Mouse (Mus musculus) heart, adult 2 months (tissue): ENCODE results near the gene Ppp6r1. TPM values are rescaled to one million over a fixed set of nuclear protein-coding genes. Genes with fewer than 3 reads are reported as not detected.
A peak's percentile ranks its signal among the peaks of the same experiment; 100 is the strongest.

Experiments
- DNase-seq, 2 experiments: peaks; one replicate each; pipeline ENCODE4 v3.0.0; 2021
- H3K27ac ChIP-seq: fragments of 200-600 bp; 2 replicates; pipeline ENCODE4 v1.8.1; 2022
- H3K27me3 ChIP-seq: fragments of 200-500 bp; 2 replicates; pipeline ENCODE4 v1.6.1; 2012; ENCODE audit warnings: mild to moderate bottlenecking, low read length, inconsistent platforms, mixed read lengths; ENCODE audit not compliant: control insufficient read depth, insufficient read depth
- H3K36me3 ChIP-seq: fragments of 200-500 bp; 2 replicates; pipeline ENCODE4 v1.6.1; 2012; ENCODE audit warnings: low read length, inconsistent platforms; ENCODE audit not compliant: control insufficient read depth, insufficient read depth
- H3K4me1 ChIP-seq: fragments of 200-500 bp; 2 replicates; pipeline ENCODE4 v1.6.1; 2011; ENCODE audit warnings: low read length; ENCODE audit not compliant: control insufficient read depth, insufficient read depth
- H3K4me3 ChIP-seq: fragments of 200-600 bp; 2 replicates; pipeline ENCODE4 v1.8.1; 2022
- H3K79me2 ChIP-seq: fragments of 200-500 bp; replicated peaks from 2 replicates; pipeline ENCODE4 v1.6.1; 2012; ENCODE audit warnings: mild to moderate bottlenecking, inconsistent platforms, low read length, moderate library complexity, mixed read lengths; ENCODE audit not compliant: control insufficient read depth, insufficient read depth
- H3K9ac ChIP-seq: fragments of 200-500 bp; 2 replicates; pipeline ENCODE4 v1.6.1; 2012; ENCODE audit warnings: low read depth, mild to moderate bottlenecking, control low read depth, inconsistent platforms, low read length, mixed read lengths
- CTCF ChIP-seq: fragments of 200-600 bp; IDR thresholded peaks from 2 replicates; pipeline ENCODE4 v1.8.1; 2022; ENCODE audit warnings: antibody characterized with exemption, mild to moderate bottlenecking, moderate library complexity
- EP300 ChIP-seq: fragments of 200-500 bp; IDR thresholded peaks from 2 replicates; pipeline ENCODE4 v1.6.1; 2011; ENCODE audit warnings: low read depth, low read length, control low read depth; ENCODE audit not compliant: insufficient read depth
- POLR2A ChIP-seq: fragments of 200-500 bp; IDR thresholded peaks from 2 replicates; pipeline ENCODE4 v1.6.1; 2011; ENCODE audit warnings: mild to moderate bottlenecking, low read depth, low read length, control low read depth; ENCODE audit not compliant: insufficient read depth
- WGBS: fragments of 180-500 bp; shearing (Covaris S2); methylation state at CpG from one replicate; pipeline ENCODE4 v1.1.7; 2018; 5-methylcytosine and 5-hydroxymethylcytosine counted together
- intact Hi-C: fragments of 180-260 bp; cut with DNase I; formaldehyde crosslinking; loops from one replicate; pipeline ENCODE4 v1.15.1; 2025
- long read RNA-seq: library from polyadenylated mRNA; stranded (forward); transcript quantifications from one replicate; pipeline ENCODE4 v2.0.0, GENCODE M21; 2021
- polyA plus RNA-seq: library from polyadenylated mRNA; depleted of rRNA; stranded (reverse); fragments of >200 nt; gene quantifications from 2 replicates; pipeline ENCODE4 v1.2.3, GENCODE M21; 2012; rRNA removed
- total RNA-seq, 2 experiments: library from RNA; stranded (reverse); gene quantifications; 2 replicates each; pipeline ENCODE4 v1.2.3; 2021

The Ppp6r1 gene
- total RNA-seq (10 to 100 TPM; 67.6 to 71.9 TPM), polyA plus RNA-seq (67.1 and 89.9 TPM in 2 replicates)
- long read RNA-seq, transcript Ppp6r1-201 (24 exons, 3,862 nt), result major isoform, 41 of 61 reads
- long read RNA-seq, partial matches to known transcripts, result 4 of 61 reads
- long read RNA-seq, other reads (novel, unspliced or antisense), result 16 of 61 reads

DNA sequence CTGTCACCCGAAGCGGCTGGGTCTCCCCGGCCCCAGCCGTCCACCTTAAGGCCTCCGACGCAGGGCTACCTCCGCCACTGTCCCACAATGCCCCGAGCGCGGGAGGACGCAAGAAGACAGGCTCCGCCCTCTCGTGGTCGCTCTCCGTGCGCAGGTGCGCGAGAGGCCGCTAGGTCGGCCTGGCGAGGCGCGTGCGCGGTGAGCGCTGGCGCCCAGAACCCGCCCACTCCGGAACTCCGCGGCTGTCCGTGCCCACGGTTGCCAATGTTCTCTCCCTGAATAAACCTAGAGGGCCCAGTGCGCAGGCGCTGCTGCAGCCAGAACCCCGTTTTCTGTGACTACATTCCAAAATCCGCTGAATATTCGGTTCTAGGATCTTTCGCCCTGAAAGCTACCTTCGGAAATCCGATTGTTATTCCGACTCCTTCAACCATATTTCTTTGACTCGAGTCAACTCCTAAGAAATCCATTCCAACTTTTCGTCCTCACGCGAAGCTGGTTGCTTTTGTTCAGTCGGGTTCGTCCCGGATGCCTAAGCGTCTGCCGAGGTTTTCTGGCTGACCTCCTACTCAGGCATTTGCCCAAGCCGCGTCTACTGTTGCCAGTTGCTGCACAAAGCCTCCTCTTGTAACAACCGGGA is at the start of gene Ppp6r1:
TSS of gene Ppp6r1 (minus strand) at position 108 of the 640 bp plus-strand sequence.
- under 1% methylated on average over 54 of the region's 54 CpGs for WGBS
- intact Hi-C loops, result loop anchor here (1.0 to 10.0 kb wide), 6 partner anchors 26 to 1486 kb away; partner anchors contain the start of genes Fiz1, Gm44973, Hspbp1 and Rpl28
- TF ChIP-seq CTCF (peak; percentile 67), POLR2A (peak; percentile 91), EP300 (peak; percentile 54; the same call in 1 of the 2 replicates)

DNA sequence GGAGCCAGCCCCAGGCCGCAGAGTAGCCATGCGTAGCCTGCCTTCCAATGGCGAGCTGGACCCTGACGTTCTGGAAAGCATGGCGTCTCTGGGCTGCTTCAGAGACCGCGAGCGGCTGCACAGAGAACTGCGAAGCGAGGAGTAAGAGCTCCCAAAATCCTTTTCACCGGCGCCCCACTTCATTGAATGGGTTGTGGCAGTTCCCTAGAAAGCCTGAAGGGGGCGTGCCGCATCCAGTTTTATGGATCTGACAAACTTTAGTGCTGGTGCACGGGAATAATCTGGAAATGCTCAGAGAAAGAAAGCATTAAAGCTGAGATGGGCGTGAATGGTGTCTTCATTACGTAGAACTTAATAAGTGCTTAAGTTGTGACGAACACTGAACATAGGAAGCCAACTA is 46.3 kb upstream of the Ppp6r1 start:
- DNase-seq, result peak; percentile 21 to 38
- intact Hi-C loops, result no loop called here
- WGBS, result 50% methylated on average over 18 of the region's 18 CpGs
- Histone ChIP-seq H3K4me3 (no peak overlapping the region), H3K9ac (no peak overlapping the region), H3K27ac (no peak overlapping the region), H3K4me1 (no peaks in the 10 kb centered on the region), H3K36me3 (no peaks in the 10 kb centered on the region), H3K27me3 (no peaks in the 10 kb centered on the region), H3K79me2 (no peaks in the 10 kb centered on the region)
- TF ChIP-seq EP300 (no peak), CTCF (peak; percentile 71), POLR2A (no peak)

More for the DNA sequence above, at the start of gene Ppp6r1:
- Histone ChIP-seq H3K79me2 (peaks cover 4% of the 10 kb centered on the region), H3K4me1 (peaks cover 16% of the 10 kb centered on the region), H3K36me3 (peaks cover 22% of the 10 kb centered on the region), H3K9ac (peak within 1 kb of the TSS; percentile 82), H3K4me3 (peak within 1 kb of the TSS; percentile 91), H3K27ac (peak within 1 kb of the TSS; percentile 98), H3K27me3 (no peaks in the 10 kb centered on the region)
- DNase-seq, result peak; percentile 96 to 99

DNA sequence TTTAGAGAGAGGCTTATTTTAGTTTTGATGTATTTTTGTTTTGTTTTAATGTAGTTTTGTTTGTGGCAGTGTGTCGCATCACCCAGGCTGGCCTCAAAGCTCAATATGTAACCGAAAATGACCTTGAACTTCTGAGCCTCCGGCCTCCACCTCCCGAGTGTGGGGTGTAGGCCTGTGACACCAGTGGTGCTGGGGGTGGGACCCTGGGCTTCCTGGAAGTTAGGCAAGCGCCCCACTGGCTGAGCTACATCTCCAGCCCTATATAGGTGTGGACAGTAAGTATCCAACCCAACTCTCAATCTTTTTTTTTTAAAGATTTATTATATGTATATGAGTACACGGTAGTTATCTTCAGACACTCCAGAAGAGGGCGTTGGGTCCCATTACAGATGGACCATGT is 44.4 kb upstream of the Ppp6r1 start:
- no peak for TF ChIP-seq EP300
- no peak for TF ChIP-seq CTCF
- TF ChIP-seq POLR2A, result no peak
- Histone ChIP-seq H3K27ac (no peak overlapping the region), H3K36me3 (no peaks in the 10 kb centered on the region), H3K79me2 (no peaks in the 10 kb centered on the region), H3K4me1 (no peaks in the 10 kb centered on the region), H3K4me3 (no peak overlapping the region), H3K27me3 (no peaks in the 10 kb centered on the region), H3K9ac (no peak overlapping the region)
- 91% methylated on average over 7 of the region's 7 CpGs for WGBS
- no peak for DNase-seq
- intact Hi-C loops, result no loop called here

DNA sequence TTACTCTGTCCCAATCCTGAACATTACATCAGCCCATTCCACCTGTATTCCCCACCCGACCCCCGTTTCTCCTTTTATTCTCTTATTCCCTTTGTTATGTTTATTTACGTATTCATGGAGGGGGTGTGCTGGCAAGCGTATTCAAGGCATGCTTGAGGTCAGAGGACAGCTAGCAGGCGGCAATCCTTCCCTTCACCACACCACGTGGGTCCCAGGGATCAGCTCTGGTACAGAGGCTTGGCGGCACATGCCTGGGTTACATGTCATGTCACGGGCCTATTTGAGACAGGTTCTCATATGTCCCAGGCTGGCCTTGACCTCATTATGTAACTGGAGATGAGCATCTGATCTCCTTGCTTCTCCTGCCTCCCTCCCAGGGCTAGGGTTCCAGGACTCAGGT is 43.5 kb upstream of the Ppp6r1 start:
- H3K27me3 ChIP-seq, result no peaks in the 10 kb centered on the region
- TF ChIP-seq EP300 (no peak), CTCF (no peak), POLR2A (no peak)
- H3K4me1 ChIP-seq, result no peaks in the 10 kb centered on the region
- no peak for DNase-seq
- H3K9ac ChIP-seq, result no peak overlapping the region
- intact Hi-C loops, result no loop called here
- H3K4me3 ChIP-seq, result no peak overlapping the region
- no peaks in the 10 kb centered on the region for H3K36me3 ChIP-seq
- H3K27ac ChIP-seq, result no peak overlapping the region
- WGBS, result 77% methylated on average over 8 of the region's 8 CpGs
- H3K79me2 ChIP-seq, result no peaks in the 10 kb centered on the region

DNA sequence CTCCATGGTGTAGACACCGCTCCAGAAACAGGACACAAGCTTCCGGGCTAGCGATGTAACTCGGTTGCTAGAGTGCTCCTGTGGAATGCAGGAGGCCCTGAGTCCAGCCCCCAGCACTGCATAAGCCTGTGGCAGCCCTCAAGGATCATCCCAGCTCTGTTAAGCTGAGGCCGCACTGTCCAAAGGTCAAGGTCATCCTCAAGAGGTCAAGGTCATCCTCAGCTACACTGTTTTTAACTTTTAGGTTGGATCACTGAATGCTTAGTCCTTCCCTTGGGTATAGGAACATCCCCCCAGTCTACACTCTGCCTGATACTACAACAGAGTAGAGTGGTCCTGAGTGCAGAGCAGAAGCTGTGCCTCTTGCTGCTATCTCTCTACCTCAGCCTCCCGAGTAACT is 34.2 kb upstream of the Ppp6r1 start:
- Histone ChIP-seq H3K9ac (no peak overlapping the region), H3K27ac (no peak overlapping the region), H3K4me3 (no peak overlapping the region), H3K4me1 (no peaks in the 10 kb centered on the region), H3K79me2 (no peaks in the 10 kb centered on the region), H3K27me3 (no peaks in the 10 kb centered on the region), H3K36me3 (no peaks in the 10 kb centered on the region)
- no peak for DNase-seq
- intact Hi-C loops, result no loop called here
- TF ChIP-seq POLR2A, result no peak
- no peak for TF ChIP-seq CTCF
- TF ChIP-seq EP300, result no peak
- WGBS, result 80% methylated on average over 6 of the region's 6 CpGs
